Mouse (Mus musculus) lung, postnatal 14 days (tissue): ENCODE measurements around the gene Tekt5.

ENCODE experiments used
- DNase-seq: peaks from one replicate; pipeline ENCODE4 v3.0.0; 2021

Gene Tekt5

GRCm38 (mm10) chr16:10377286-10377685 is 18.0 kb downstream of the Tekt5 start:
- DNase-seq = no peak

GRCm38 (mm10) chr16:10374254-10375011 is 20.9 kb downstream of the Tekt5 start:
- DNase-seq = peak; percentile 62

- DNase-seq = no peak
These were observed 22.9 kb downstream of the Tekt5 start for GRCm38 (mm10) chr16:10372372-10372771.

- DNase-seq = no peak
These were observed 25.3 kb downstream of the Tekt5 start for GRCm38 (mm10) chr16:10369996-10370395.

GRCm38 (mm10) chr16:10369468-10369934 is 25.8 kb downstream of the Tekt5 start:
- peak; percentile 40 for DNase-seq

- DNase-seq = peak; percentile 51
These were observed 28.8 kb downstream of the Tekt5 start for GRCm38 (mm10) chr16:10366240-10367217.

- DNase-seq = no peak
These were observed 29.5 kb downstream of the Tekt5 start for GRCm38 (mm10) chr16:10365796-10366195.

GRCm38 (mm10) chr16:10363061-10363460 is 32.2 kb downstream of the Tekt5 start:
- DNase-seq = no peak

- DNase-seq = no peak
These were observed 36.0 kb downstream of the Tekt5 start for GRCm38 (mm10) chr16:10359241-10359640.

- DNase-seq = peak; percentile 46
These were observed 37.0 kb downstream of the Tekt5 start for GRCm38 (mm10) chr16:10358010-10358934.

GRCm38 (mm10) chr16:10355004-10355403 is 40.3 kb downstream of the Tekt5 start:
- DNase-seq = peak; percentile 68

GRCm38 (mm10) chr16:10351050-10351636 is 44.1 kb downstream of the Tekt5 start:
- DNase-seq = peak; percentile 59

GRCm38 (mm10) chr16:10349876-10350275 is 45.4 kb downstream of the Tekt5 start:
- peak; percentile 60 for DNase-seq

GRCm38 (mm10) chr16:10349436-10349835 is 45.9 kb downstream of the Tekt5 start:
- DNase-seq = peak; percentile 69

GRCm38 (mm10) chr16:10347551-10347950 is 47.7 kb downstream of the Tekt5 start:
- DNase-seq = peak; percentile 54

GRCm38 (mm10) chr16:10341110-10341509 is 54.2 kb downstream of the Tekt5 start:
- DNase-seq = no peak

- no peak for DNase-seq
These were observed 55.4 kb downstream of the Tekt5 start for GRCm38 (mm10) chr16:10339930-10340329.

- no peak for DNase-seq
These were observed 56.7 kb downstream of the Tekt5 start for GRCm38 (mm10) chr16:10338601-10339000.

- peak; percentile 56 for DNase-seq
These were observed 57.7 kb downstream of the Tekt5 start for GRCm38 (mm10) chr16:10337422-10338197.

- DNase-seq = no peak
These were observed 58.6 kb downstream of the Tekt5 start for GRCm38 (mm10) chr16:10336454-10337421.
